ENCODE assay signal across 20 mouse cellular contexts in genomic region chr4:135626461-135626860, GRCm38 (mm10). TPM values are rescaled to one million over a fixed set of nuclear protein-coding genes. Genes with fewer than 3 reads are reported as not detected.
"Had no signal": no experiment of that assay in that cellular context is flagged by ENCODE, and none has a peak within 500 bp of the region (broad histone marks: within the 10 kb centered on the region; RNA-seq: fewer than 3 reads in every experiment).

No protein-coding gene starts in this region.

- H3K9me3 ChIP-seq: lung, embryonic 15.5 days; midbrain, embryonic 13.5 days; midbrain, embryonic 15.5 days; neural tube, embryonic 12.5 days; stomach, embryonic 15.5 days had no signal

- H3K27me3 ChIP-seq: lung, embryonic 15.5 days; midbrain, embryonic 13.5 days; midbrain, embryonic 15.5 days; neural tube, embryonic 12.5 days; stomach, embryonic 15.5 days had no signal

- H3K4me1 ChIP-seq: lung, embryonic 15.5 days; midbrain, embryonic 13.5 days; midbrain, embryonic 15.5 days; stomach, embryonic 15.5 days had no signal

- H3K36me3 ChIP-seq: lung, embryonic 15.5 days; midbrain, embryonic 13.5 days; midbrain, embryonic 15.5 days; neural tube, embryonic 12.5 days; stomach, embryonic 15.5 days had no signal

- DNase-seq: liver, postnatal 0 days; lung, adult 2 months; lung, postnatal 14 days; lung, postnatal 36 days; right cerebral cortex, postnatal 14 days; thymus, adult 18-20 months; thymus, postnatal 14 days; thymus, postnatal 4 days had no signal

- H3K27ac ChIP-seq: lung, embryonic 15.5 days; macrophage; midbrain, embryonic 13.5 days; midbrain, embryonic 15.5 days; neural tube, embryonic 12.5 days; stomach, embryonic 15.5 days; stomach, postnatal 0 days had no signal

- ATAC-seq: liver, postnatal 0 days; lung, postnatal 0 days; midbrain, embryonic 13.5 days; midbrain, embryonic 15.5 days had no signal

- H3K9ac ChIP-seq: liver, postnatal 0 days; lung, embryonic 15.5 days; midbrain, embryonic 13.5 days; midbrain, embryonic 15.5 days; neural tube, embryonic 12.5 days; stomach, embryonic 15.5 days had no signal

- H3K4me3 ChIP-seq: lung, embryonic 15.5 days; megakaryocyte, embryonic 14.5 days; midbrain, embryonic 13.5 days; midbrain, embryonic 15.5 days; neural tube, embryonic 12.5 days; stomach, embryonic 15.5 days had no signal

- H3K4me2 ChIP-seq: lung, embryonic 15.5 days; midbrain, embryonic 11.5 days; midbrain, embryonic 13.5 days; midbrain, embryonic 15.5 days; neural tube, embryonic 12.5 days; stomach, embryonic 15.5 days had no signal

RNA-seq across cellular contexts. Expression of gene Grhl3, which starts 53.0 kb away (rescaled TPM):
- total RNA-seq: megakaryocyte progenitor cell, adult 5-6 weeks had no signal
- polyA plus RNA-seq: macrophage had no signal

RNA-seq across cellular contexts. Expression of gene Ifnlr1, which starts 59.6 kb away (rescaled TPM):
- total RNA-seq: monocyte, adult 5-6 weeks had no signal
